Mouse (Mus musculus): Measurements from ENCODE around the gene Dnajb12. TPM values are rescaled to one million over a fixed set of nuclear protein-coding genes. Genes with fewer than 3 reads are reported as not detected.
A peak's percentile ranks its signal among the peaks of the same experiment; 100 is the strongest.
"Not testable (repeated sequence)": the region's sequence is repeated elsewhere in the genome, so short reads cannot be mapped to it uniquely, and the experiment has no call there.

The Dnajb12 gene
- polyA plus RNA-seq, 1 experiment from 2014 or later = 18.0 TPM

DNA sequence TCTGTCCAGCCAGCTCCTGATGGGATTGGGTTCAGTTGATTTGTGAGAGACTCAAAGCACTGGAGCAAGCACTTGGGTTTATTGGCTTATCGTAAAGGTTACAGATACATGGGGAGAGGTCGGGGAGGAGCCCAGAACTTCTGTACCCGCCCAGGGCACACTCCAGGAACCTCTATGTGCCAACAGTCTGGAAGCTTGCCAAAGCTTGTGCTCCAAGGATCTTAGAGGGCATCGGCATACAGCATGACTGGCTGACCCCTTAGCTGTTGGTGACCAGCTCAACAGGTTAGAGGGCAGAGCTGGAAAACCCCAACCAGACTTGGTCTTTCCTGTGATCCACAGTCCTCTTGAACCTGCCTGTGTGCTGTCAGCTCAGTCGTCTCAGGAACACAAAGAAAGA, 22.2 kb upstream of the Dnajb12 start:
- ATAC-seq (replicated peaks) = no peak
- no peak overlapping the region for H3K4me3 ChIP-seq
- H3K4me1 ChIP-seq = no peaks in the 10 kb centered on the region
- no peaks in the 10 kb centered on the region for H3K9me3 ChIP-seq
- no peaks in the 10 kb centered on the region for H3K36me3 ChIP-seq (replicated peaks)
- H3K27me3 ChIP-seq (replicated peaks) = no peaks in the 10 kb centered on the region
- no peak overlapping the region for H3K4me2 ChIP-seq
- no peak overlapping the region for H3K9ac ChIP-seq
- WGBS = 93% methylated on average over 5 of the region's 5 CpGs
- no peak overlapping the region for H3K27ac ChIP-seq

DNA sequence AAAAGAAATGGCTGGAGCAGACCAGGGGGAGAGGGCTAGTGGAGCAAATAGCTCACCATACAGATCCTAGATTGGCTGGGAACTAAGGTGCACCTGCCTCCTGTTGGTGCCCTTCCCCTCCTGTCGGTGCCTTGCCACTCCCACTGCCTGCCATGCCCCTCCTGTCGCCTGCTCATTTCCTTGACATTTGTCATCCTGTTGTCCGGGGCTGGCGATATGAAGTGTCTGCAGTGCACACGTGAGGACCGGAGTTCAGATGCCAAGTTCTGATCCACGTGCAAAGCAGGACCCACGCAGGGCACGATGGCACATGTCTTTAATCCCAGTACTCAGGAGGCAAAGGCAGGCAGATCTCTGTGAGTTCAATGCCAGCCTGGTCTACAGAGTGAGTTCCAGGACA, 18.7 kb upstream of the Dnajb12 start:
- WGBS = 90% methylated on average over 9 of the region's 9 CpGs
- Histone ChIP-seq H3K36me3 (replicated peaks) (no peaks in the 10 kb centered on the region), H3K4me2 (no peak overlapping the region), H3K9ac (no peak overlapping the region), H3K4me3 (no peak overlapping the region), H3K27ac (no peak overlapping the region), H3K4me1 (peaks cover 17% of the 10 kb centered on the region; the same call in 1 of the 2 replicates), H3K27me3 (replicated peaks) (no peaks in the 10 kb centered on the region), H3K9me3 (no peaks in the 10 kb centered on the region)
- ATAC-seq (replicated peaks) = no peak

DNA sequence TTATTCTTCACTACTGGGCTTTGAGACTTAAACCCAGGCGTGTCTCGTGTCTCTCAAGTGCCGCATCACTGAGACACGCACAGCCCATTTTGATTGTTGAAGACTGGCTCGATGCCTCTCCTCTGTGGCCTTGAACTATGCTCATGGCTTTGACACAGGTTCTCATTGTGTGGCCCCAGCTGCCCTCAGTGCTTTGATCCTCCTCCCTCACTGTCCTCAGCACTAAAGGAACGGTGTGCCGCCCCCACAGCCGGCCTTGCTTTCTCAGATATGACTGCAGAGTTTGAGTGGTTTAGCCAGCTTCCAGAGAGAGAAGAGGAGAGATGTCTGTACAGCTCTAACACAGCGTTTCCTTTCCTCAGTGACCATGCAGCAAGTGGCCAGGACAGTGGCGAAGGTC, 18.2 kb upstream of the Dnajb12 start:
- peaks cover 17% of the 10 kb centered on the region; the same call in 1 of the 2 replicates for H3K4me1 ChIP-seq
- no peak overlapping the region for H3K9ac ChIP-seq
- WGBS = 84% methylated on average over 10 of the region's 10 CpGs

DNA sequence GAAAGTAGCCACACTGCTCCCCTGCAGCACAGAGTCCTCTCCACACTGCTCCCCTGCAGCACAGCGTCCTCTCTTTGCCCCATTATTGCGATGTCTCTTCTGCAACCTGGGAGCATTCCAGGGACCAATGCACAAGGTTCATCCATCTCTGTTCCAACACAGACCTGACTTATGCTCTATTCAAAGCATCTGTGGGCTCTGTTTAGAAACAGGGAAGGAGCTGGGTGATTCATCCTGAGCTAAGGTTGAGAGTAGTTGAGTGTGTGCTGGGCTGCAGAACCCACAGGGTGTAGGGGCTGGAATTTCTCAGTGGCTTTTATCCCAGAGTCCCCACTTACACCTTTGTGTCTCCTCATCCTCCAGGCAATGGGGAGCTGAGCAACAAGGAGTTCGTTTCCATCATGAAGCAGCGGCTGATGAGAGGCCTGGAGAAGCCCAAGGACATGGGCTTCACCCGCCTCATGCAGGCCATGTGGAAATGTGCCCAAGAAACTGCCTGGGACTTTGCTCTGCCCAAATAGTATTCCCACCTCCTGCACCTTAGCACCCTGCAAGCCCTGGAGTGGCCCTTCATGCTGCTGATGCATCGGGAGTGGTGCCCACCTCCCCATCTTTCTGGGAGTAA, 16.4 kb upstream of the Dnajb12 start:
- H3K4me2 ChIP-seq = no peak overlapping the region
- H3K27ac ChIP-seq = no peak overlapping the region
- no peak overlapping the region for H3K9ac ChIP-seq
- H3K4me1 ChIP-seq = peaks cover 17% of the 10 kb centered on the region; the same call in 1 of the 2 replicates
- no peaks in the 10 kb centered on the region for H3K27me3 ChIP-seq (replicated peaks)
- H3K36me3 ChIP-seq (replicated peaks) = no peaks in the 10 kb centered on the region
- WGBS = 91% methylated on average over 6 of the region's 6 CpGs
- H3K9me3 ChIP-seq = no peaks in the 10 kb centered on the region
- H3K4me3 ChIP-seq = no peak overlapping the region
- ATAC-seq (replicated peaks) = no peak

More for the DNA sequence above, 18.2 kb upstream of the Dnajb12 start:
- no peak overlapping the region for H3K4me2 ChIP-seq
- no peaks in the 10 kb centered on the region for H3K27me3 ChIP-seq (replicated peaks)
- no peak for ATAC-seq (replicated peaks)
- no peaks in the 10 kb centered on the region for H3K36me3 ChIP-seq (replicated peaks)
- no peak overlapping the region for H3K4me3 ChIP-seq
- no peaks in the 10 kb centered on the region for H3K9me3 ChIP-seq
- no peak overlapping the region for H3K27ac ChIP-seq

DNA sequence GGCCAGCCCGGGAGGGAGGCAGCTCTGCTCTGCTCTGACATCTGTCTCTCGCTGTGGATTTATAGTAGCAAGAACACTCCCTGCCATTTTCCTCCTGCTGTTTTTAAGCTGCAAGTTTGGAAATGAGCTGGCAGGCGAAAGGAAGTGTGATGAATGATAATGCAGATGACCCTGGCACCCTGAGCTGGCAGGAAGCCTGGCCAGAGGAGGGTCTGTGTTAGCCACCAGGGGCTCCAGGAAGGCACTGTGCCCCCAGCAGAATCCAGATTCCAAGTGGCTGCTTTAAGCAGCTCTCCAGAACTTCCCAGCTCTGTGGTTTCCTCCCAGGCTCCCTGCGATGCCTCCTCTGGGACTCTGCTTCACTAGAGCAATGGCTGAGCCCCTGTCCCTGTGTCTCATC, 15.7 kb upstream of the Dnajb12 start:
- no peak for ATAC-seq (replicated peaks)
- Histone ChIP-seq H3K4me1 (peaks cover 17% of the 10 kb centered on the region; the same call in 1 of the 2 replicates), H3K9me3 (no peaks in the 10 kb centered on the region), H3K4me3 (no peak overlapping the region), H3K9ac (no peak overlapping the region), H3K27me3 (replicated peaks) (no peaks in the 10 kb centered on the region), H3K27ac (no peak overlapping the region), H3K4me2 (no peak overlapping the region), H3K36me3 (replicated peaks) (no peaks in the 10 kb centered on the region)
- 50% methylated on average over 4 of the region's 4 CpGs for WGBS

DNA sequence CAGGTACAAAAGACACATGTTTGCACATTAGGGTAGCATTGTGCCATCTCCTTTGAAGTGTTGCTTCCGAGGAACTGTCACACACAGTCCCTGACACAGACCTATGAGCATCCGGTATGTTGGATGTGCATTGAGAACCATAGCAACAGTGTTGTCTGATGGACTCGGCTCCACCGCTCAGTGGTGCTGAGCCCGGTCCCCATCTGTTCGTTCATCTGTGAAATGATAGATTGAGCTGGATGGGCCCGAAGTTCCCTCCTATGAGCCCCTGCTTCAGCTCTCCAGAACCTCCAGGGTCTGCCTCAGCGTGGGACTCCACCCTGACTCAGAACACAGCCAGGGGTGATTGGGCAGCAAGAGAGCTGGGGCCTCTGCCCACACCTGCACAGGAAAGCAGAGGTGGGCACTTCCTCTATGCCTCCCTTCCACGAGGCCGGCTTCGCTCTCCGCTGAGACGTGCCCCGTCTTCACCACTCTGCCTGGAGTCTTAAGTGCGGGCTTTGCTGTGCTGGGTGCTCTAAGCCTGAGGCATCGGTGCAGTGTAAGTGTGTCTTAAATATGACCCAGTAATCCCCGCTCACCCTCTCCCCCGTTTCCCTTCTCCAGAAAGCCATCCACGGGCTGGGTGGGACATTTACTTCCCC, 15.0 kb upstream of the Dnajb12 start:
- Histone ChIP-seq H3K9ac (no peak overlapping the region), H3K4me1 (peaks cover 17% of the 10 kb centered on the region; the same call in 1 of the 2 replicates), H3K36me3 (replicated peaks) (no peaks in the 10 kb centered on the region), H3K27ac (no peak overlapping the region), H3K9me3 (no peaks in the 10 kb centered on the region), H3K27me3 (replicated peaks) (no peaks in the 10 kb centered on the region), H3K4me2 (no peak overlapping the region), H3K4me3 (no peak overlapping the region)
- peak; percentile 34 for ATAC-seq (replicated peaks)
- 55% methylated on average over 19 of the region's 19 CpGs for WGBS

DNA sequence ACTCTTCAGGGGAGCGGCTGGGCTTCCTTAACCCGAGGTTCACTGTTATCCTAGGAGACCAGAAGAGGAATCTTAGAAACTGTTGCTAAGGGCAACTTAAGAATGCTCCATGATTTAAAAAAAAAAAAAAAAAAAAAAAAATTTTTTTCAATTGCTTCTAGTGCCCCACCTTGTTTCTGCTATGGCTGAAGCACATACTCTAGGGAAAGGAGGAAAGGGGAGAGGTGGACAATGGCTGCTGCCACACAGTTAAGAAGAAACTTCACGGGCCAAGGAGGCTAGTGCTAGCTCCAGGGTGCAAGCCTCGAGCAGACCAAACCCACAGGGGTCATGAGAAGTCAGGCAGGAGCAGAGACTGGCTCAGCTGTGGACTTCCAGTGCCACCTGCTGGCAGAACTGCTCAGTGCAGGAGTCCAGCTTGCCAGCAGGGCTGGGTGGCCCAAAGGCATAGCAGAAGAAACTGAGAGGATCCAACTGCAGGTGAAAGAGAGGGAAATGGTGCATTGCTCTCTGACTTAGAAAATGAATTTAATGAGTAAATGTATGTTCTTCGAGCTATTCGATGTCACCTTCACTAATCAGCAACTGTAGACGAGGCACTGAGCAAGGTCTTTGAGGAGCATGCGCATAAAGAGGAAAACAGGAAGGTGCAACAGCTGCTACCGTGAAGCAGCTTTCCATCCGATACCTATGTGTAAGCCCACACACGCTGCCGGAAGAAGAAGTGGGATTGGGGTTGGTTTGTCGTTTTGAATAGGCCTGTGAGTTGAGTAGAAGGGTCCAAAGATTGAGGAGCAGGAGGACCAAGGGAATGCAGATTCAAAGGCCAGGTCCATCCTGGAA, 14.3 kb upstream of the Dnajb12 start:
- H3K4me2 ChIP-seq = no peak overlapping the region
- peaks cover 17% of the 10 kb centered on the region; the same call in 1 of the 2 replicates for H3K4me1 ChIP-seq
- no peaks in the 10 kb centered on the region for H3K36me3 ChIP-seq (replicated peaks)
- H3K27me3 ChIP-seq (replicated peaks) = no peaks in the 10 kb centered on the region
- 36% methylated on average over 13 of the region's 13 CpGs for WGBS
- H3K4me3 ChIP-seq = no peak overlapping the region
- peak; percentile 84 for ATAC-seq (replicated peaks)
- H3K9ac ChIP-seq = no peak overlapping the region
- no peak overlapping the region for H3K27ac ChIP-seq
- H3K9me3 ChIP-seq = no peaks in the 10 kb centered on the region

DNA sequence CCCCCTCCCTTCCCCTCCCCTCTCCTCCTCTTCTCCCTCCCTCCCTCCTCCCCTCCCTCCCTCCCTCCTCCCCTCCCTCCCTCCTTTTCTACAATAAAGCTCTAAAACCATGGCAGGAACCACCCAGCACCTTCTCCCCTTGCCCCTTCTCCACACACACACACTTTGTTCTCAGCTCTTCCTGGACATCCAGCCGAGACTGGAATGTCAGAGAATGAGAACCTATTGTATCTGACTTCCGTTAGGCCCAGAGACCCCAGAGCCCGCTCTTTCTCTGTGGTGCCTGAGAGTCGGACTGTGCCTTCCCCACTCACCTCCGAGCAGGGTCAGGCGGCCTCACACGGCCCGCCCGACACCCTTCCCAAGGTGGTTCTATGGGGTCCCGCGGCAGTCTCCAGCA, 11.1 kb upstream of the Dnajb12 start:
- Histone ChIP-seq H3K27me3 (replicated peaks) (no peaks in the 10 kb centered on the region), H3K27ac (no peak overlapping the region), H3K36me3 (replicated peaks) (no peaks in the 10 kb centered on the region), H3K4me1 (peaks cover 14% of the 10 kb centered on the region; the same call in 1 of the 2 replicates), H3K9ac (no peak overlapping the region), H3K9me3 (no peaks in the 10 kb centered on the region), H3K4me3 (no peak overlapping the region), H3K4me2 (no peak overlapping the region)
- WGBS = 52% methylated on average over 11 of the region's 11 CpGs
- no peak for ATAC-seq (replicated peaks)

DNA sequence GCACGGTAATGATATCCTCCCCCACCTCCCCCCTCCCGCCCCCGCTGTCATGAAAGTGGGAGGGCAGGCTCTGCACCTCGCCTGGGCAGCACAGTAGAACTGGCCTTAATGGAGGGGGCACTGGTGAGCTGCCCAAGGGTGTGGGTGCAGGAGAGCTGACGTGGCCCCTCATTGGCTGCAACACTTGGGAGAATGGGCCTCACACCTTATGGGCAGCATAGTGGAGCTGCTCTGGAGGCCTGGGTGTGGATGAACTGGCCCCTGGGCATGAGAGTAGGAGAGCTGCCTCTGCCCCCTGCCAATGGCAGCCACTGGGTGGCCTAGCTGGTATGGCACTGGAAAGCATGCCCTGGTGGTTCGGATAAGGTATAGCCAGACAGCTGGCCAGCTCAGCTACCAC, 9.3 kb upstream of the Dnajb12 start:
- Histone ChIP-seq H3K4me3 (no peak overlapping the region), H3K27ac (no peak overlapping the region), H3K4me1 (peaks cover under 1% of the 10 kb centered on the region; the same call in 1 of the 2 replicates), H3K4me2 (no peak overlapping the region), H3K9me3 (no peaks in the 10 kb centered on the region), H3K27me3 (replicated peaks) (no peaks in the 10 kb centered on the region), H3K36me3 (replicated peaks) (no peaks in the 10 kb centered on the region), H3K9ac (no peak overlapping the region)
- ATAC-seq (replicated peaks) = 0 out of 2 replicates have a peak, but pooled peaks have one; percentile 19
- WGBS = 90% methylated on average over 6 of the region's 6 CpGs

GRCm38 (mm10) chr10:59872651-59873050, 6.7 kb upstream of the Dnajb12 start:
- not testable (repeated sequence) for H3K9ac ChIP-seq; H3K4me2 ChIP-seq; ATAC-seq (replicated peaks); H3K4me1 ChIP-seq; H3K27me3 ChIP-seq (replicated peaks); H3K4me3 ChIP-seq; H3K36me3 ChIP-seq (replicated peaks); H3K27ac ChIP-seq; H3K9me3 ChIP-seq
- 90% methylated on average over 4 of the region's 4 CpGs for WGBS

DNA sequence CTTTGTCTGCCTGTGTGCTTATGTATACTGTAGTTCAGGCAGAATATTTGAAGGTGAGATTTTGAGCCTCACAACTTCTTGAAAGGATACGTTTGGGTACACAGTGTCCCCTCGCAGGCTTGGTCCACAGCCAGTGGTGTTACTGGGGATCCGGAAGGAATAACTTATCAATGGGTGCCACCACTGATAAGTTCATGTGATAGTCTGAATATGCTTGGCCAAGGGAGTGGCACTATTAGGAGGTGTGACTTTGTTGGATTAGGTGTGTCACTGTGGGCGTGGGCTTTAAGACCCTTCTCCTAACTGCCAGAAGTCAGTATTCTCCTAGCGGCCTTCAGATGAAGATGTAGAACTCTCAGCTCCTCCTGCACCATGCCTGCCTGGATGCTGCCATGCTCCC, 6.2 kb upstream of the Dnajb12 start:
- H3K4me3 ChIP-seq = no peak overlapping the region
- ATAC-seq (replicated peaks) = no peak
- H3K27ac ChIP-seq = no peak overlapping the region
- 92% methylated on average over 5 of the region's 5 CpGs for WGBS
- no peak overlapping the region for H3K9ac ChIP-seq
- no peaks in the 10 kb centered on the region for H3K4me1 ChIP-seq
- no peaks in the 10 kb centered on the region for H3K27me3 ChIP-seq (replicated peaks)
- H3K9me3 ChIP-seq = no peaks in the 10 kb centered on the region
- no peak overlapping the region for H3K4me2 ChIP-seq
- H3K36me3 ChIP-seq (replicated peaks) = no peaks in the 10 kb centered on the region

- H3K27me3 ChIP-seq (replicated peaks) = no peaks in the 10 kb centered on the region
- ATAC-seq (replicated peaks) = no peak
- H3K4me3 ChIP-seq = no peak overlapping the region
- H3K9ac ChIP-seq = no peak overlapping the region
- H3K4me1 ChIP-seq = peaks cover 2% of the 10 kb centered on the region
- no peaks in the 10 kb centered on the region for H3K36me3 ChIP-seq (replicated peaks)
- WGBS = 84% methylated on average over 5 of the region's 5 CpGs
- no peaks in the 10 kb centered on the region for H3K9me3 ChIP-seq
- no peak overlapping the region for H3K27ac ChIP-seq
- H3K4me2 ChIP-seq = no peak overlapping the region
Measured at GRCm38 (mm10) chr10:59873613-59874012, 5.7 kb upstream of the Dnajb12 start.
